Mouse (Mus musculus) CH12.LX (cell line): ENCODE data around the gene Rpl13a.

Experiments
- CHD2 ChIP-seq: IDR thresholded peaks from 2 replicates; pipeline ENCODE4 v1.6.1; 2011; ENCODE audit warnings: low read length, improper control_type of control experiment
- CTCF ChIP-seq, 2 experiments: IDR thresholded peaks in 1 of 2; conservative IDR thresholded peaks in 1 of 2; 2 replicates each; pipeline ENCODE4 v1.5.1; 2011 to 2012; ENCODE audit warnings: low read depth in 2 of 2, low read length in 2 of 2, improper control_type of control experiment in 1 of 2, inconsistent platforms in 1 of 2, mild to moderate bottlenecking in 1 of 2, moderate library complexity in 1 of 2
- EP300 ChIP-seq: IDR thresholded peaks from 2 replicates; pipeline ENCODE4 v1.6.1; 2011; ENCODE audit warnings: low read length, improper control_type of control experiment
- ETS1 ChIP-seq: conservative IDR thresholded peaks from 2 replicates; pipeline ENCODE4 v1.6.1; 2012; ENCODE audit warnings: low read depth, mild to moderate bottlenecking, inconsistent platforms, low read length, improper control_type of control experiment, moderate library complexity
- IRF4 ChIP-seq: IDR thresholded peaks from 2 replicates; pipeline ENCODE4 v1.6.1; 2014; ENCODE audit warnings: low read depth, mild to moderate bottlenecking, inconsistent platforms, low read length, improper control_type of control experiment
- JUN ChIP-seq: IDR thresholded peaks from 2 replicates; pipeline ENCODE4 v1.6.1; 2011; ENCODE audit warnings: low read depth, mild to moderate bottlenecking, low read length, improper control_type of control experiment, moderate library complexity; ENCODE audit not compliant: insufficient read depth
- KAT2A ChIP-seq: IDR thresholded peaks from 2 replicates; pipeline ENCODE4 v1.6.1; 2012; ENCODE audit warnings: low read length, improper control_type of control experiment, inconsistent platforms; ENCODE audit not compliant: insufficient replicate concordance
- MAFK ChIP-seq: IDR thresholded peaks from 2 replicates; pipeline ENCODE4 v1.6.1; 2011; ENCODE audit warnings: low read length, improper control_type of control experiment; ENCODE audit not compliant: insufficient replicate concordance
- NELFE ChIP-seq: IDR thresholded peaks from 2 replicates; pipeline ENCODE4 v1.6.1; 2011; ENCODE audit warnings: low read depth, low read length, improper control_type of control experiment
- POLR2A ChIP-seq: IDR thresholded peaks from 2 replicates; pipeline ENCODE4 v1.6.1; 2011; ENCODE audit warnings: low read depth, mild to moderate bottlenecking, improper control_type of control experiment, low read length
- RAD21 ChIP-seq: IDR thresholded peaks from 2 replicates; pipeline ENCODE4 v1.6.1; 2011; ENCODE audit warnings: low read depth, mild to moderate bottlenecking, low read length, improper control_type of control experiment, moderate library complexity
- RCOR1 ChIP-seq: conservative IDR thresholded peaks from 2 replicates; pipeline ENCODE4 v1.6.1; 2012; ENCODE audit warnings: low read depth, mild to moderate bottlenecking, inconsistent platforms, low read length, improper control_type of control experiment
- TCF12 ChIP-seq: IDR thresholded peaks from 2 replicates; pipeline ENCODE4 v1.6.1; 2014; ENCODE audit warnings: low read depth, mild to moderate bottlenecking, inconsistent platforms, low read length, improper control_type of control experiment
- ZC3H11A ChIP-seq: IDR thresholded peaks from 2 replicates; pipeline ENCODE4 v1.6.1; 2012; ENCODE audit warnings: low read depth, mild to moderate bottlenecking, inconsistent platforms, low read length, improper control_type of control experiment

DNA sequence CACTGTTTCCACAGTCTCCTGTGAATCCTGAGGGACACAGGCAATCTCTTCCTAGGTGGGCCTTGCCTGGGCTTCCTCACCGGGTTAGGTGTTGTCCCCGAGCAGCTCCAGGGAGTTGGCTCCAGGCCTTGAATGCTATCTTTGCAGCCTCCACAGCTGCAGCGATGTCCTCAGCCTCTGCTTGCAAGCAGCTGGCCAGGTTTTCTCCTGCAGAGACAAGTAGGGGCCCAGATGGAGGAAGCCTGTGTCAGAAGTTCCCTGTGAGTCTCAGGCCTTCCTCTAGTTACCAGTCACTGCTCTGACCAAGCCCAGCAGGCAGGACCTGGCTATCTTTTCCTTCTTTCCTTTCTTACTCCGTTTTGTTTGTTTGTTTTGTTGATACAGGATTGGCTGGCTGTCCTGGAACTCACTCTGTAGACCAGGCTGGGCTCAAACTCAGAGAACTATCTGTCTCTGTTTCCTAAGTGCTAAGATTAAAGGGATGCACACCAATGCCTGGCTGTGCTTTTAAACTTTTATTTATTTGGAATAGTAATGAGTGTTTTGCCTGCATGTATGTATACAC is 20.1 kb upstream of the Rpl13a start:
- TF ChIP-seq RCOR1, result no peak
- TF ChIP-seq CTCF (conservative IDR thresholded peaks at IDR 0.05 in 1 of 2, IDR thresholded peaks at IDR 0.05 in 1 of 2; ENCODE audit: low read depth in 2 of 2, low read length in 2 of 2), result no peak
- no peak for TF ChIP-seq EP300
- no peak for TF ChIP-seq KAT2A
- no peak for TF ChIP-seq TCF12
- no peak for TF ChIP-seq NELFE
- TF ChIP-seq ZC3H11A, result no peak
- no peak for TF ChIP-seq MAFK
- TF ChIP-seq POLR2A, result no peak
- TF ChIP-seq CHD2, result no peak
- no peak for TF ChIP-seq ETS1
- no peak for TF ChIP-seq JUN
- no peak for TF ChIP-seq RAD21
- no peak for TF ChIP-seq IRF4
